Mouse (Mus musculus): ENCODE results near the gene Slc20a1. TPM values are rescaled to one million over a fixed set of nuclear protein-coding genes. Genes with fewer than 3 reads are reported as not detected.

The Slc20a1 gene
- total and polyA plus RNA-seq, 3 experiments, result 10.1 to 15.9 (median 14.7) TPM

- H3K4me1 ChIP-seq (ENCODE audit: control insufficient read depth, insufficient read depth, low read length), result no peaks in the 10 kb centered on the region
- H3K79me2 ChIP-seq (replicated peaks; ENCODE audit: control insufficient read depth, insufficient read depth, low read length), result no peaks in the 10 kb centered on the region
- TF ChIP-seq POLR2A (IDR thresholded peaks at IDR 0.05; ENCODE audit: insufficient read depth, low read depth, low read length) (no peak), CTCF (IDR thresholded peaks at IDR 0.05) (no peak), EP300 (IDR thresholded peaks at IDR 0.05; ENCODE audit: insufficient read depth, low read depth, low read length) (no peak)
- no peak overlapping the region for H3K27ac ChIP-seq
- intact Hi-C loops (cut with DNase I), result no loop called here
- H3K27me3 ChIP-seq (ENCODE audit: control insufficient read depth, insufficient read depth, low read length), result no peaks in the 10 kb centered on the region
- 96% methylated on average over 12 of the region's 12 CpGs for WGBS
- H3K36me3 ChIP-seq (ENCODE audit: control insufficient read depth, insufficient read depth, low read length), result no peaks in the 10 kb centered on the region
- H3K9ac ChIP-seq (ENCODE audit: low read depth, low read length), result no peak overlapping the region
- no peak overlapping the region for H3K4me3 ChIP-seq
- no peak for DNase-seq
Measured at GRCm38 (mm10) chr2:129246924-129247323, 48.4 kb downstream of the Slc20a1 start.

- 85% methylated on average over 7 of the region's 7 CpGs for WGBS
- H3K79me2 ChIP-seq (replicated peaks; ENCODE audit: control insufficient read depth, insufficient read depth, low read length), result no peaks in the 10 kb centered on the region
- intact Hi-C loops (cut with DNase I), result no loop called here
- no peaks in the 10 kb centered on the region for H3K36me3 ChIP-seq (ENCODE audit: control insufficient read depth, insufficient read depth, low read length)
- no peak for DNase-seq
- H3K4me1 ChIP-seq (ENCODE audit: control insufficient read depth, insufficient read depth, low read length), result no peaks in the 10 kb centered on the region
- TF ChIP-seq CTCF (IDR thresholded peaks at IDR 0.05), result no peak
- no peak for TF ChIP-seq EP300 (IDR thresholded peaks at IDR 0.05; ENCODE audit: insufficient read depth, low read depth, low read length)
- no peak for TF ChIP-seq POLR2A (IDR thresholded peaks at IDR 0.05; ENCODE audit: insufficient read depth, low read depth, low read length)
- H3K27me3 ChIP-seq (ENCODE audit: control insufficient read depth, insufficient read depth, low read length), result no peaks in the 10 kb centered on the region
- no peak overlapping the region for H3K9ac ChIP-seq (ENCODE audit: low read depth, low read length)
- no peak overlapping the region for H3K4me3 ChIP-seq
- no peak overlapping the region for H3K27ac ChIP-seq
Measured at GRCm38 (mm10) chr2:129247707-129248121, 49.1 kb downstream of the Slc20a1 start.

- Histone ChIP-seq H3K4me1 (ENCODE audit: control insufficient read depth, insufficient read depth, low read length) (no peaks in the 10 kb centered on the region), H3K36me3 (ENCODE audit: control insufficient read depth, insufficient read depth, low read length) (no peaks in the 10 kb centered on the region), H3K27ac (no peak overlapping the region), H3K9ac (ENCODE audit: low read depth, low read length) (no peak overlapping the region), H3K4me3 (no peak overlapping the region), H3K27me3 (ENCODE audit: control insufficient read depth, insufficient read depth, low read length) (no peaks in the 10 kb centered on the region), H3K79me2 (replicated peaks; ENCODE audit: control insufficient read depth, insufficient read depth, low read length) (no peaks in the 10 kb centered on the region)
- 47% methylated on average over 1 of the region's 1 CpGs for WGBS
- no peak for DNase-seq
- intact Hi-C loops (cut with DNase I), result no loop called here
- no peak for TF ChIP-seq CTCF (IDR thresholded peaks at IDR 0.05)
- no peak for TF ChIP-seq EP300 (IDR thresholded peaks at IDR 0.05; ENCODE audit: insufficient read depth, low read depth, low read length)
- TF ChIP-seq POLR2A (IDR thresholded peaks at IDR 0.05; ENCODE audit: insufficient read depth, low read depth, low read length), result no peak
Measured at GRCm38 (mm10) chr2:129249321-129249720, 50.8 kb downstream of the Slc20a1 start.

- no peak for DNase-seq
- no peaks in the 10 kb centered on the region for H3K27me3 ChIP-seq (ENCODE audit: control insufficient read depth, insufficient read depth, low read length)
- no peaks in the 10 kb centered on the region for H3K4me1 ChIP-seq (ENCODE audit: control insufficient read depth, insufficient read depth, low read length)
- no peak overlapping the region for H3K9ac ChIP-seq (ENCODE audit: low read depth, low read length)
- no peak for TF ChIP-seq POLR2A (IDR thresholded peaks at IDR 0.05; ENCODE audit: insufficient read depth, low read depth, low read length)
- no peak for TF ChIP-seq CTCF (IDR thresholded peaks at IDR 0.05)
- no peak for TF ChIP-seq EP300 (IDR thresholded peaks at IDR 0.05; ENCODE audit: insufficient read depth, low read depth, low read length)
- no peak overlapping the region for H3K4me3 ChIP-seq
- intact Hi-C loops (cut with DNase I), result no loop called here
- no peaks in the 10 kb centered on the region for H3K79me2 ChIP-seq (replicated peaks; ENCODE audit: control insufficient read depth, insufficient read depth, low read length)
- no peaks in the 10 kb centered on the region for H3K36me3 ChIP-seq (ENCODE audit: control insufficient read depth, insufficient read depth, low read length)
- WGBS, result 86% methylated on average over 19 of the region's 19 CpGs
- H3K27ac ChIP-seq, result no peak overlapping the region
Measured at GRCm38 (mm10) chr2:129252836-129253630, 54.5 kb downstream of the Slc20a1 start.

- 77% methylated on average over 2 of the region's 2 CpGs for whole genome bisulfite sequencing
- H3K9ac ChIP-seq (ENCODE audit: low read depth, low read length), result no peak overlapping the region
- no peaks in the 10 kb centered on the region for H3K79me2 ChIP-seq (replicated peaks; ENCODE audit: control insufficient read depth, insufficient read depth, low read length)
- H3K4me3 ChIP-seq, result no peak overlapping the region
- TF ChIP-seq POLR2A (IDR thresholded peaks at IDR 0.05; ENCODE audit: insufficient read depth, low read depth, low read length) (no peak), CTCF (IDR thresholded peaks at IDR 0.05) (no peak), EP300 (IDR thresholded peaks at IDR 0.05; ENCODE audit: insufficient read depth, low read depth, low read length) (no peak)
- no peak overlapping the region for H3K27ac ChIP-seq
- DNase-seq, result no peak
- no peaks in the 10 kb centered on the region for H3K4me1 ChIP-seq (ENCODE audit: control insufficient read depth, insufficient read depth, low read length)
- intact Hi-C loops (cut with DNase I), result no loop called here
- H3K36me3 ChIP-seq (ENCODE audit: control insufficient read depth, insufficient read depth, low read length), result no peaks in the 10 kb centered on the region
- H3K27me3 ChIP-seq (ENCODE audit: control insufficient read depth, insufficient read depth, low read length), result no peaks in the 10 kb centered on the region
Measured at GRCm38 (mm10) chr2:129253631-129253970, 55.0 kb downstream of the Slc20a1 start.

- no peaks in the 10 kb centered on the region for H3K4me1 ChIP-seq (ENCODE audit: control insufficient read depth, insufficient read depth, low read length)
- no peak overlapping the region for H3K27ac ChIP-seq
- no peaks in the 10 kb centered on the region for H3K36me3 ChIP-seq (ENCODE audit: control insufficient read depth, insufficient read depth, low read length)
- no peaks in the 10 kb centered on the region for H3K79me2 ChIP-seq (replicated peaks; ENCODE audit: control insufficient read depth, insufficient read depth, low read length)
- DNase-seq, result no peak
- H3K4me3 ChIP-seq, result no peak overlapping the region
- intact Hi-C loops (cut with DNase I), result no loop called here
- H3K9ac ChIP-seq (ENCODE audit: low read depth, low read length), result no peak overlapping the region
- WGBS, result 50% methylated on average over 2 of the region's 2 CpGs
- H3K27me3 ChIP-seq (ENCODE audit: control insufficient read depth, insufficient read depth, low read length), result no peaks in the 10 kb centered on the region
- TF ChIP-seq CTCF (IDR thresholded peaks at IDR 0.05) (no peak), EP300 (IDR thresholded peaks at IDR 0.05; ENCODE audit: insufficient read depth, low read depth, low read length) (no peak), POLR2A (IDR thresholded peaks at IDR 0.05; ENCODE audit: insufficient read depth, low read depth, low read length) (no peak)
Measured at GRCm38 (mm10) chr2:129254076-129254475, 55.5 kb downstream of the Slc20a1 start.
